In the genomic region with DNA sequence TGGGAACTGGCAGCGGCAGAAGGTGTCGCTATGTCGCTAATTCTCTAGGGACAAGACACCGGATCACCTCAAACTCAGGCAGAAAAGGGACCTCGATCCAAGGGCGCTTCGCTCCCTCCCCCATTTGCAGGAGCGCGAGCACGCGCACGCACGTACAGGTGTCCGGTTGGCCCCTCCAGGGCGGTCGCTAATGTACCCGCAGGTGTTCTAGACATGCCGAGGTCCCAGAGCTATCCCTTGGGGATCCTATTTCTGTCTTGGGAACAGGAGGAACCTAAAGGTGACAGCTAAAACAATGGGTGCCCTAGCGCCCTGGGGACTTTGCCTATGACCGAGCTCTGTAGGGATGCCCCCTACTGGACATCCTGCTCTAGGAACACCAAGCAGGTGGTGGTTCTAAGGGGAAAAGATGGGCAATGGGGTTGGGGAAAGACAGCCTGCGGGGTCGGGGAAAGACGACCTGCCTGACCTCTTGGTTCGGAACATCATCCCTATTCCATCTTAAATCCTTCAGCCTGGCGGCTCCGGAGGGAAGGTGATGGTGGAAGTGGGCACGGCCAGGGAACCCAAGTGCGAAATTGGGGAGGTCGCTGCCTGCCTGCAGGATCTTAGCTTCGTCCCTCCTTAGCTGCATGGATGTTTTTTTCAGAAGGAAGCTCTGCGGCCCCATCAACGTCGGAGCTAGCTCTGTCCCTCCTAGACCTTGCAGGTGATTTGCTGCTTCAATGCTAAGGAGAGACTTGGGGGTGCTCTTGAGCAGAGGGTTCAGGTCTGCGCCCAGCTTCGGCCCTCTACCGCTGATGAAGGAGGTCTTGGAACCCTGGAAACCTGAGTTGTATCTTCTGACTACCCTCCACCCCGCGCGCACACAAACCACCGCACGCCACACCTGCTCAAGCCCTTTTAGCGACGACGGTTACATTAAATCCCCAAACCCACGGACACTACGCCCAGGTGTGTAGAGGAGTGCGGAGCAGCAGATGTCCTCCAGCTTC, we compare ENCODE assay signal across 9 mouse cellular contexts. TPM values are rescaled to one million over a fixed set of nuclear protein-coding genes. Genes with fewer than 3 reads are reported as not detected.
DNase-seq lines count a peak whose midpoint lies in the region; ATAC-seq and TF ChIP-seq lines count a peak whose summit lies in the region.
"Had no signal": no experiment of that assay in that cellular context is flagged by ENCODE, and none has a peak within 500 bp of the region (broad histone marks: within the 10 kb centered on the region; RNA-seq: fewer than 3 reads in every experiment).

No protein-coding gene starts in this region.

- peak overlapping the region; percentile 94 for H3K4me2 ChIP-seq in limb, embryonic 12.5 days
- H3K4me2 ChIP-seq in neural tube, embryonic 11.5 days (ENCODE audit: low read depth), result peak overlapping the region; percentile 46

- peaks cover 16% of the 10 kb centered on the region; the same call in 1 of the 2 replicates for H3K27me3 ChIP-seq in liver, adult 2 months (ENCODE audit: control insufficient read depth, insufficient read depth, low read length)
- H3K27me3 ChIP-seq in limb, embryonic 12.5 days, result peaks cover 82% of the 10 kb centered on the region
- peaks cover 85% of the 10 kb centered on the region for H3K27me3 ChIP-seq in neural tube, embryonic 11.5 days (ENCODE audit: control insufficient read depth, insufficient read depth, low read length)

- no peak overlapping the region for H3K4me3 ChIP-seq in liver, adult 2 months (ENCODE audit: insufficient read depth, low read depth, low read length)
- H3K4me3 ChIP-seq in limb, embryonic 12.5 days (replicated peaks), result peak overlapping the region; percentile 55
- H3K4me3 ChIP-seq in neural tube, embryonic 11.5 days (ENCODE audit: low read depth, low read length), result peak overlapping the region; percentile 29

- H3K9ac ChIP-seq in liver, adult 2 months (ENCODE audit: low read depth, low read length), result no peak overlapping the region
- H3K9ac ChIP-seq in limb, embryonic 12.5 days (replicated peaks), result peak overlapping the region; percentile 63; the same call in 1 of the 2 replicates
- no peak overlapping the region for H3K9ac ChIP-seq in neural tube, embryonic 11.5 days (ENCODE audit: low read length)

- no peaks in the 10 kb centered on the region for H3K9me3 ChIP-seq in limb, embryonic 12.5 days
- H3K9me3 ChIP-seq in neural tube, embryonic 11.5 days (ENCODE audit: control insufficient read depth, low read length), result no peaks in the 10 kb centered on the region

- no peak for TF ChIP-seq POLR2A in liver, adult 2 months (IDR thresholded peaks at IDR 0.05; ENCODE audit: extremely low read depth, insufficient read depth, low read length)

- no peaks in the 10 kb centered on the region for H3K79me2 ChIP-seq in liver, adult 2 months (ENCODE audit: control insufficient read depth, insufficient read depth, low read length)

- peak; percentile 75 for TF ChIP-seq CTCF in liver, adult 2 months (IDR thresholded peaks at IDR 0.05; ENCODE audit: low read depth, low read length)

- peaks cover 4% of the 10 kb centered on the region; the same call in 1 of the 2 replicates for H3K4me1 ChIP-seq in liver, adult 2 months (ENCODE audit: control insufficient read depth, insufficient read depth, low read length)
- peaks cover 59% of the 10 kb centered on the region for H3K4me1 ChIP-seq in limb, embryonic 12.5 days (replicated peaks)
- peaks cover 36% of the 10 kb centered on the region for H3K4me1 ChIP-seq in neural tube, embryonic 11.5 days (ENCODE audit: control insufficient read depth, insufficient read depth, low read length)

- no peak for ATAC-seq in limb, embryonic 12.5 days (ENCODE audit: insufficient number of reproducible peaks, insufficient read depth, low FRiP score, low TSS enrichment, low read depth)
- ATAC-seq in neural tube, embryonic 11.5 days (ENCODE audit: insufficient read depth, low FRiP score, low TSS enrichment), result no peak

- WGBS in liver, adult 2 months, result 6% methylated on average over 47 of the region's 47 CpGs
- WGBS in limb, embryonic 12.5 days, result 2% methylated on average over 47 of the region's 47 CpGs
- under 1% methylated on average over 47 of the region's 47 CpGs for WGBS in neural tube, embryonic 11.5 days

- H3K27ac ChIP-seq in liver, adult 2 months (replicated peaks; ENCODE audit: insufficient read depth, low read depth, low read length), result no peak overlapping the region
- no peak overlapping the region for H3K27ac ChIP-seq in limb, embryonic 12.5 days
- no peak overlapping the region for H3K27ac ChIP-seq in neural tube, embryonic 11.5 days (ENCODE audit: low read depth, low read length)
- H3K27ac ChIP-seq: macrophage had no signal

- intact Hi-C loops in heart, postnatal 10 days (cut with DNase I), result loop anchor here (5.0 kb wide), 1 partner anchor 73 kb away; no protein-coding TSS in a partner anchor
- intact Hi-C loops in left cerebral cortex, postnatal 4 days (cut with DNase I), result loop anchor here (10.0 kb wide), 1 partner anchor 140 kb away; no protein-coding TSS in a partner anchor

- H3K36me3 ChIP-seq in liver, adult 2 months (ENCODE audit: control insufficient read depth, insufficient read depth, low read length), result no peaks in the 10 kb centered on the region
- no peaks in the 10 kb centered on the region for H3K36me3 ChIP-seq in limb, embryonic 12.5 days
- no peaks in the 10 kb centered on the region for H3K36me3 ChIP-seq in neural tube, embryonic 11.5 days (ENCODE audit: control insufficient read depth, insufficient read depth, low read length)

- peak; percentile 45 for DNase-seq in liver, adult 2 months (ENCODE audit: extremely low read depth, low read depth, low spot score)
- no peak for DNase-seq in liver
- DNase-seq in cerebellum, postnatal 14 days, result peak; percentile 71 to 79
- peak; percentile 58 to 59 for DNase-seq in heart, postnatal 10 days
- peak; percentile 55 for DNase-seq in neural tube, embryonic 11.5 days (ENCODE audit: low spot score)
- no peak for DNase-seq in right cerebral cortex, adult 18-20 months
- no peak for DNase-seq in left cerebral cortex, postnatal 4 days

RNA-seq across cellular contexts. Expression of gene Cbx8, which starts 13.9 kb away (rescaled TPM):
- 4.3 and 5.1 TPM in 2 replicates for total RNA-seq in liver, adult 2 months (2014; rRNA removed)
- polyA plus RNA-seq in liver, adult 2 months (2012; rRNA removed), result 1.7 and 4.4 TPM in 2 replicates
- total RNA-seq in heart, postnatal 10 days (2021), result 1 to 10 TPM; 5.6 to 7.5 TPM
- 11.8 and 13.0 TPM in 2 replicates for polyA plus RNA-seq in limb, embryonic 12.5 days (2016; fragmentation: Nextera tagmentation; extraction: Ambion mirVana)
- 6.8 and 7.0 TPM in 2 replicates for polyA plus RNA-seq in neural tube, embryonic 11.5 days (2014; fragmentation: Nextera tagmentation; extraction: Ambion mirVana)
- total RNA-seq in left cerebral cortex, postnatal 4 days (2021), result 10 to 100 TPM; 13.0 to 15.6 TPM

RNA-seq across cellular contexts. Expression of gene Cbx4, which starts 31.4 kb away (rescaled TPM):
- 2.8 and 2.9 TPM in 2 replicates for total RNA-seq in liver, adult 2 months (2014; rRNA removed)
- polyA plus RNA-seq in liver, adult 2 months (2012; rRNA removed), result 7.9 and 8.2 TPM in 2 replicates
- total RNA-seq in heart, postnatal 10 days (2021), result 10 to 100 TPM; 22.1 to 22.6 TPM
- polyA plus RNA-seq in limb, embryonic 12.5 days (2016; fragmentation: Nextera tagmentation; extraction: Ambion mirVana), result 9.8 and 12.5 TPM in 2 replicates
- polyA plus RNA-seq in neural tube, embryonic 11.5 days (2014; fragmentation: Nextera tagmentation; extraction: Ambion mirVana), result 6.0 and 6.1 TPM in 2 replicates
- total RNA-seq in left cerebral cortex, postnatal 4 days (2021), result 10 to 100 TPM; 40.8 to 45.2 TPM

RNA-seq across cellular contexts. Expression of gene Cbx2, which starts 31.9 kb away (rescaled TPM):
- 3.9 and 4.9 TPM in 2 replicates for total RNA-seq in liver, adult 2 months (2014; rRNA removed)
- 2.9 and 4.1 TPM in 2 replicates for polyA plus RNA-seq in liver, adult 2 months (2012; rRNA removed)
- 1 to 10 TPM; 5.2 to 6.8 TPM for total RNA-seq in heart, postnatal 10 days (2021)
- polyA plus RNA-seq in limb, embryonic 12.5 days (2016; fragmentation: Nextera tagmentation; extraction: Ambion mirVana), result 121 and 122 TPM in 2 replicates
- polyA plus RNA-seq in neural tube, embryonic 11.5 days (2014; fragmentation: Nextera tagmentation; extraction: Ambion mirVana), result 61.5 and 65.0 TPM in 2 replicates
- total RNA-seq in left cerebral cortex, postnatal 4 days (2021), result 1 to 10 TPM; 6.8 to 7.4 TPM

Comparison
In these comparisons a context has a peak if more than half of its experiments do, and no peak if none do; other contexts are left out.
1. DNase-seq: peak in liver, adult 2 months (single experiment), cerebellum, postnatal 14 days (2 of 2), heart, postnatal 10 days (2 of 2) and neural tube, embryonic 11.5 days (single experiment); none in liver (single experiment), right cerebral cortex, adult 18-20 months (single experiment) and left cerebral cortex, postnatal 4 days (single experiment).